ENCODE assay signal across 8 mouse cellular contexts in the genomic region with DNA sequence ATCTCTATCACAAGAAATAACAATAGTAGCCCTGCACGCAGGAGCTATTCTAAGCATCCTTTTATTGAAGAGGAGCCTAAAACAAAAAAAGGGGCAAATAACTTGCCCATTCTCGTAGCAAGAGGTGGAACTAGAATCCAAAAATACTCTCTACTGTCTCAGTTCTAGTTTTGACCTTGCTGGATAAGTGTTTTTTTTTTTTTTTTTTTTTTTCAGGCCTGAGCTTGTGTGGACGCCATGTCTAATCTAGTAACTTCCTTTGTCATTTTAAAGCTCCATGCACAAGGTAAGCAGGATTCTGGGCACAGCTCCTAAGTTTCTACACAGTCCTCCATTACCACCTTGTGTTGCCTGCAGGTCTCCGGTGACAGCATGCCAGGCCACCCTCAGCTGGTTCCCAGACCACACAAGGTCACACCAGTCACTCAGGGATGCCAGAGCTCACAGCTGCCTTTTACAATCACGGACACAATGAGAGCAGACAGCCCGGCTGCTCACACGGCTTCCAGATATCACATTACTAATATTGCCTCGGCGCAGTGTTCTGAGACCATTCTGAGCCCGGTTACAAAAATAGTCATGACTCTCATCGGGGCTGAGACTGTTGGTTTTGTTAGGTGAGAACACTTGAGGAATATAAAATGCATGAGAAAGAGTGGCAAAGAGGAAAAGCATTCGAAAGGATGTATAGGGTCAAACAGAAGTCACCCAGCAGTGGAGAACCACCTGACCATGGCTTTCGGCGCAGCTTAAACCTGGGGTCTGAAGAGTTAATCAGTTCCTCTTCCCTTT.
A peak's percentile ranks its signal among the peaks of the same experiment; 100 is the strongest.
DNase-seq lines count a peak whose midpoint lies in the region; ATAC-seq and TF ChIP-seq lines count a peak whose summit lies in the region.

No protein-coding gene starts in this region.

- intact Hi-C loops in gastrocnemius, adult 2 months (cut with DNase I), result loop anchor here (2.0 to 10.0 kb wide), 4 partner anchors 51 to 846 kb away; no protein-coding TSS in a partner anchor

- no peaks in the 10 kb centered on the region for H3K27me3 ChIP-seq in hindbrain, embryonic 14.5 days (ENCODE audit: control insufficient read depth, insufficient read depth, low read length)

- TF ChIP-seq CTCF in gastrocnemius, adult 2 months (IDR thresholded peaks at IDR 0.05), result no peak

- H3K4me3 ChIP-seq in gastrocnemius, adult 2 months, result peak overlapping the region; percentile 73
- H3K4me3 ChIP-seq in hindbrain, embryonic 14.5 days (replicated peaks; ENCODE audit: low read length), result peak overlapping the region; percentile 17

- peak overlapping the region; percentile 85 for H3K27ac ChIP-seq in gastrocnemius, adult 2 months
- H3K27ac ChIP-seq in hindbrain, embryonic 14.5 days, result peak overlapping the region; percentile 23

- ATAC-seq in hindbrain, embryonic 14.5 days (ENCODE audit: low FRiP score), result peak; percentile 32; the same call in 1 of the 2 replicates

- DNase-seq in adrenal gland, adult 2 months, result peak; percentile 53
- DNase-seq in cerebellum, adult 9-11 months, result peak; percentile 12
- DNase-seq in gastrocnemius, adult 2 months, result peak; percentile 77
- DNase-seq in hindbrain, embryonic 14.5 days (ENCODE audit: low spot score), result no peak
- DNase-seq in liver, result peak; percentile 4
- peak; percentile 54 for DNase-seq in skeletal muscle tissue, adult 2 months (ENCODE audit: low read depth, low spot score)
- DNase-seq in urinary bladder, postnatal 10 days (ENCODE audit: low spot score), result no peak
- no peak for DNase-seq in natural killer cell, adult 2 months (ENCODE audit: low spot score in 2 of 2)

- H3K36me3 ChIP-seq in hindbrain, embryonic 14.5 days (replicated peaks; ENCODE audit: control insufficient read depth, insufficient read depth), result no peaks in the 10 kb centered on the region

- H3K4me1 ChIP-seq in hindbrain, embryonic 14.5 days (replicated peaks; ENCODE audit: control insufficient read depth, insufficient read depth, low read length), result no peaks in the 10 kb centered on the region

- 43% methylated on average over 14 of the region's 14 CpGs for WGBS in hindbrain, embryonic 14.5 days

- peak overlapping the region; percentile 46 for H3K4me2 ChIP-seq in hindbrain, embryonic 14.5 days (replicated peaks)

- H3K9ac ChIP-seq in hindbrain, embryonic 14.5 days, result peak overlapping the region; percentile 22; the same call in 1 of the 2 replicates

- H3K9me3 ChIP-seq in hindbrain, embryonic 14.5 days (ENCODE audit: control insufficient read depth, low read length), result no peaks in the 10 kb centered on the region

Comparison
In these comparisons a context has a peak if more than half of its experiments do, and no peak if none do; other contexts are left out.
1. DNase-seq: peak in adrenal gland, adult 2 months (single experiment), cerebellum, adult 9-11 months (single experiment), gastrocnemius, adult 2 months (single experiment), liver (single experiment) and skeletal muscle tissue, adult 2 months (single experiment); none in hindbrain, embryonic 14.5 days (single experiment), urinary bladder, postnatal 10 days (single experiment) and natural killer cell, adult 2 months (0 of 2).